Mouse (Mus musculus) heart, adult 2 months (tissue): ENCODE measurements at regions not wholly inside any gene's neighbourhood (a gene's known extent, or its start where the extent isn't known, plus 50 kb on each side); places are given as distances from the start of the nearest gene placed in this dataset.

Experiments used
- CTCF ChIP-seq: fragments of 200-600 bp; IDR thresholded peaks from 2 replicates; pipeline ENCODE4 v1.8.1; 2022; ENCODE audit warnings: antibody characterized with exemption, mild to moderate bottlenecking, moderate library complexity
- EP300 ChIP-seq: fragments of 200-500 bp; IDR thresholded peaks from 2 replicates; pipeline ENCODE4 v1.6.1; 2011; ENCODE audit warnings: low read depth, low read length, control low read depth; ENCODE audit not compliant: insufficient read depth
- POLR2A ChIP-seq: fragments of 200-500 bp; IDR thresholded peaks from 2 replicates; pipeline ENCODE4 v1.6.1; 2011; ENCODE audit warnings: mild to moderate bottlenecking, low read depth, low read length, control low read depth; ENCODE audit not compliant: insufficient read depth

DNA sequence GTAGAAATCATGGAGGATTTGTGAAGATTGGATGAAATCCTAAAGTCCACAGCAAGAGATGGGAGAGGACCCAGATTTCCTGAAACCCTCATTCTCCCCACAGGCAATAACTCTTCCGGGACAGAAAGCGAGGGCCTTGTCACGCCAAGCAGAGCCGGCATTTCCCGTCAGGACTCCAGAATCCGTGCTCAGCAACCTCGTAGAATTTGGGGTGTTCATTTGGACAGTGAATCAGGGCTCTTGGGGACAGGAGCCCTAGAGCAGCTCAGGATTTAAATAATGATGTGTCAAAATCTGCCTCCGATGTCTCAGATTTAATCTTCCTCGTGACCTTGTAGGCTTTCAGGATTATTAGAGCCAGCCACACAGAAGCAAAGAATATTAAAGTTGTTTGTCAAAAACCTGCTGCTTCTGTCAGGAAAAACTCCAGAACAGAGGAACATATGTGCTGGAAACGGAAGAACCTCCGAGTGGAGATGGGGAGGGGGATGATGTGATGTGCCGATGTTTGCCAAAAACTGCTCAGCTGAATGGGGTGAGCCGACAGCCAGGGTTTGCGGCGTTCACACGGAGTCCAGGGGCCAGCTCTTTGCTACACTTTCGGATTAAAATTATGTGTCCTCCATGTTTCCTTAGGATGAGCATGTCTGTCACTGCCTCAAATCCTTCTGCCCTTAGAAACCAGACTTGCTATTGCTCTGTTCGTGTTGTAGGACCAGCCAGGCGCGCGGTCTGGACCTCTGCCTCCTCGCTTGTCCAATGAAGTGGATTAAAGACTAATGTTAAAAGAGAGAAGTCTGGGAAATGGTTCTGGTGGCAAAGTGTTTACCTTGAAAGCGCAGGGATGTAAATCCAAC, 193.0 kb downstream of the Pdcd6ip start:
- TF ChIP-seq POLR2A (no peak), CTCF (no peak), EP300 (no peak)
